Mouse (Mus musculus): ENCODE measurements at regions not wholly inside any gene's neighbourhood (a gene's known extent, or its start where the extent isn't known, plus 50 kb on each side); places are given as distances from the start of the nearest gene placed in this dataset.

GRCm38 (mm10) chr10:111686585-111686984, 180.5 kb downstream of the Phlda1 start:
- no peak for TF ChIP-seq EP300 (IDR thresholded peaks at IDR 0.05)
- no peak for TF ChIP-seq CTCF (IDR thresholded peaks at IDR 0.05)

Measured in lung, postnatal 0 days (tissue).